Mouse (Mus musculus): ENCODE data around the gene Col4a3. TPM values are rescaled to one million over a fixed set of nuclear protein-coding genes. Genes with fewer than 3 reads are reported as not detected.

The Col4a3 gene
- polyA plus RNA-seq, 1 experiment, result 0.09 TPM

DNA sequence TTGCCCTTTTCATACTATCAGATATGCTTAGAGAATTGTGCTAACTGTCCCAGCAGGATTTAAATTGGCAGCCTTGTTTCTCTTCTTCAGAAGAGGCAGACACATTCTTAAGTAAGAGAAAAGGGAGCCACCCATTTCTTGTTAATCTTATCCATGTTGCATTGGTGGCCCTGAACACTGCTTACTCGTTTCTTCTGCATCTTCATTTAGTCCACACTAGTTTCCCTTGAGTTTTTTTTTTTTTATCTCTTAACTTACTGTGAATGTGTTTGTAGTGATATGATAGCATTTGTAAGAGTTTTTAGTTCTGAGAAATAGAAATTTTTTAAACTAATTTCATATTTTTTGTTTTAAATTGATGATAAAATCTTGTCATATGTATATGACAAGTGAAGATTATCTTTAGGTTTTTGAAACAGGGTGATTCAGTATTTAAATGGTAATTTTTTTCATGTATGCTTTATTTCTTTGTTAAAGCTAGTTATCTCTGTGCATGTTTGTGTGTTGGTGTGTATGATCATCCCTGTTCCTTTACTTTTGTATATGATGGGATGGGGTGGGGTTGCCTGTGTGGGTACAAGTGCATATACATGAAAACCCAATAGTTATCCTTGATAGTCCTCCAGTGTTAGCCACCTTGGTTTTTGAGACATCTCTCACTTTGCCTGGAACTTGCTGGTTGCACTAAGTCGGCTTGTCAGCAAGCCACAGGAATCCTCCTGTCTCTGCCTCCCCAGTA is 161.2 kb downstream of the Col4a3 start:
- Histone ChIP-seq H3K4me1 (ENCODE audit: control insufficient read depth, insufficient read depth, low read length) (no peaks in the 10 kb centered on the region), H3K27ac (ENCODE audit: insufficient read depth, low read length) (no peak overlapping the region), H3K4me3 (ENCODE audit: insufficient read depth, low read length) (no peak overlapping the region)
- no peak for TF ChIP-seq POLR2A (IDR thresholded peaks at IDR 0.05; ENCODE audit: low read depth, low read length)
- no peak for TF ChIP-seq CTCF (IDR thresholded peaks at IDR 0.05; ENCODE audit: borderline replicate concordance, insufficient read depth, low read length)

DNA sequence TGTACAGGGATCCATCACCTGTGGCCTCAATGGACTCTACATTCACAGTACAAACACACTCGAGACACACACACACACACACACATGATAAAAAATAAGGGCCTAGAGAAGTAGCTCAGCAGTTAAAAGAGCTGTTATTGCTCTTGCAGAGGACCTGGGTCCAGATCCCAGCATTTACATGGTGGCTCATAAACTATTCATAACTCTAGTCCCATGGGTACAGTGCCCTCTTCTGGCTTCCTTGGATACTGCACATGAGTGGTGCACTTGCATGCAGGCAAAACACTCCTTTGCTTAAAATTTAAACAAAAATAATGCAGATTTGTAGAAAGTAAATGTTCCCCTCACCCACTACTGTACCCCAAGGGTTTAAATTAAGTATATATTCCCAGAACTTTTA is 172.8 kb downstream of the Col4a3 start:
- H3K4me3 ChIP-seq (ENCODE audit: insufficient read depth, low read length), result no peak overlapping the region
- no peaks in the 10 kb centered on the region for H3K4me1 ChIP-seq (ENCODE audit: control insufficient read depth, insufficient read depth, low read length)
- no peak overlapping the region for H3K27ac ChIP-seq (ENCODE audit: insufficient read depth, low read length)
- TF ChIP-seq POLR2A (IDR thresholded peaks at IDR 0.05; ENCODE audit: low read depth, low read length) (no peak), CTCF (IDR thresholded peaks at IDR 0.05; ENCODE audit: borderline replicate concordance, insufficient read depth, low read length) (peak; percentile 14; the same call in 1 of the 2 replicates)

DNA sequence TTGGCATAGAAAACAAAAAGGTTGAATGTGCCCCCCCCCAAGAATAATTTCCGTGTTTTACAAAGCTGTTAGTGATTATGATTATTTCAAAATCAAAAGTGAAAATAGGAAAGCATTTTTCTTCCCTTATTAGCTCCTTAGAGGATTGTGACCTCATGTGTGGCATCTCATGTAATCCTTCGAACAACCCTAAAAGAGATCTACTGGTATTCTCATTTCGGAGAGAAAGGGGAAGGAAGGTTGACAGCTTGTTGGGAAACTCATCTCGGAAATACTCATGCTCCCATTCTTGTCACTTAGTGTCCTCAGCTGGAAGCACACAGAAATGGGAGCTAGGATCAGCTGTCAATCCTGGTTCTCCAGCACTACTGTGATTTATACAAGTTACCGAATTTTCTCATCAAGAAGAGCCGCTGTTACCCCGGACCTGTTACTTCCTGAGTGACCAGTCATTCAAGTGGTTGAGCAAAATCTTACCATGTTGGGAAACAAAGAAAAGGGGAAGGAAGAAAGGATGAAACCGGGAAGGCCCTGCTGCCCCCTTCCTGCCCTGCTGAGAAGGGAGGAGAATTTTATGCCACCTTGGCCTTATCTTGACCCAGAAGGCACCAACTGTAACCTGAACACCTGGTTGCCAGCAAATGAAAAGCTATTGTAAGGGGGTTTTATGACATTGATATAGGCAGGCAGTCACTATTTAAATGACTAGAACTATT is 174.9 kb downstream of the Col4a3 start:
- Histone ChIP-seq H3K4me3 (ENCODE audit: insufficient read depth, low read length) (no peak overlapping the region), H3K27ac (ENCODE audit: insufficient read depth, low read length) (no peak overlapping the region), H3K4me1 (ENCODE audit: control insufficient read depth, insufficient read depth, low read length) (no peaks in the 10 kb centered on the region)
- TF ChIP-seq CTCF (IDR thresholded peaks at IDR 0.05; ENCODE audit: borderline replicate concordance, insufficient read depth, low read length), result no peak
- TF ChIP-seq POLR2A (IDR thresholded peaks at IDR 0.05; ENCODE audit: low read depth, low read length), result no peak

DNA sequence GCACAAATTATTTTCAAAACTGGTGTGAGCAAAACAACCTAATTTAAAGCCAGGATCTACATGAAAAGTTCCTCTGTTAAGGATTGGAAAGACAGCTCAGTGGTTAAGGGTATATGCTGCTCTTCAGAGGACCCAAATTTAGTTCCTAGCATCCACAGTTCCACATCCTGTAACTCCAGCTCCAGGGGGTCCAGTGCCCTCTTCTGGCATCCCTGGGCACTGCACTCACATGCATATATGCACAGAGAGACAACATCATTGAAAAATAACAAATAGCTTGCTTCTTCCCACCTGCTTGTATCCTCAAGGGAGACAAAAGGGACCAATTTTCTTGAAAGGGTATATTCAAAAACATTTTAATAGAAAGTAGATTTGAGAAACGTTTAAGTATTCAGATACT is 175.6 kb downstream of the Col4a3 start:
- Histone ChIP-seq H3K4me3 (ENCODE audit: insufficient read depth, low read length) (no peak overlapping the region), H3K4me1 (ENCODE audit: control insufficient read depth, insufficient read depth, low read length) (no peaks in the 10 kb centered on the region), H3K27ac (ENCODE audit: insufficient read depth, low read length) (no peak overlapping the region)
- TF ChIP-seq CTCF (IDR thresholded peaks at IDR 0.05; ENCODE audit: borderline replicate concordance, insufficient read depth, low read length) (no peak), POLR2A (IDR thresholded peaks at IDR 0.05; ENCODE audit: low read depth, low read length) (no peak)

DNA sequence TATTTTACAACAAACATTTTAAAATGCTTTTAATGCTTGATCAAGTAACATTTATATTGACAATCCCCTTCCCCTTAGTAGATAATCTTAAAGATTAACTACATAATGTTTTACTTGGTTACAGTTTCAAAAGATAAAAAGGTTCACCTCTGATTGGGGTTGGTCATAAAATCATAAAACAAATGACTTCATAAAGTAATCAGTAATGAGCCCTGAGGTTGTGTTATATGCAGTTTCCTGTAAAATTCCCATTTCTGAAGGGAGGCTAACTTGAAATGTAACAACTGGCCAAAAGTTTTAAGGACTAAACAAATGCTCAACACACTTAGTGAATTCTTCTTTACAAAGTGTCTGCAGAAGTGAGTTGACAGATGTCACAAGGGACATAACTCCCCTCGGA is 179.5 kb downstream of the Col4a3 start:
- Histone ChIP-seq H3K4me3 (ENCODE audit: insufficient read depth, low read length) (no peak overlapping the region), H3K27ac (ENCODE audit: insufficient read depth, low read length) (no peak overlapping the region), H3K4me1 (ENCODE audit: control insufficient read depth, insufficient read depth, low read length) (no peaks in the 10 kb centered on the region)
- TF ChIP-seq CTCF (IDR thresholded peaks at IDR 0.05; ENCODE audit: borderline replicate concordance, insufficient read depth, low read length), result no peak
- TF ChIP-seq POLR2A (IDR thresholded peaks at IDR 0.05; ENCODE audit: low read depth, low read length), result no peak

DNA sequence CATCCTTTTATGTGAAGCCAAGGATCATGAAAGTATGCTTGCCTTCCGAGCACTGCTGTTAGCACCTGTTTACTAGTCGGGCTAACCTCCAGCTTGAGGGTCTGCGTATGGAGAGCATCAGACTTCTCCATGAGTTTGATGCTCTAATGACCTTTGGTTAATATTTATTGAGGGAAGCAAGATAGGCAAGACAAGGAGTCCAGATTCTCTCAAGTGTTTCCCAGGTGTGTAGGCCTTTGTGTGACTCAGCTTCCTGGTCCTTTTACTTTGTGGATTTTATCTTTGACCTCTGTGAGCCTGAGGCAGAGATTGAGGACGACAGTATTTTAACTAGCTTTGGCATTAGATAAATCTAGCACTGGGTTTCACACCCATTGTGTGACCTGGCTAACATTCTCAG is 179.9 kb downstream of the Col4a3 start:
- Histone ChIP-seq H3K4me3 (ENCODE audit: insufficient read depth, low read length) (no peak overlapping the region), H3K27ac (ENCODE audit: insufficient read depth, low read length) (no peak overlapping the region), H3K4me1 (ENCODE audit: control insufficient read depth, insufficient read depth, low read length) (no peaks in the 10 kb centered on the region)
- TF ChIP-seq POLR2A (IDR thresholded peaks at IDR 0.05; ENCODE audit: low read depth, low read length) (no peak), CTCF (IDR thresholded peaks at IDR 0.05; ENCODE audit: borderline replicate concordance, insufficient read depth, low read length) (no peak)

DNA sequence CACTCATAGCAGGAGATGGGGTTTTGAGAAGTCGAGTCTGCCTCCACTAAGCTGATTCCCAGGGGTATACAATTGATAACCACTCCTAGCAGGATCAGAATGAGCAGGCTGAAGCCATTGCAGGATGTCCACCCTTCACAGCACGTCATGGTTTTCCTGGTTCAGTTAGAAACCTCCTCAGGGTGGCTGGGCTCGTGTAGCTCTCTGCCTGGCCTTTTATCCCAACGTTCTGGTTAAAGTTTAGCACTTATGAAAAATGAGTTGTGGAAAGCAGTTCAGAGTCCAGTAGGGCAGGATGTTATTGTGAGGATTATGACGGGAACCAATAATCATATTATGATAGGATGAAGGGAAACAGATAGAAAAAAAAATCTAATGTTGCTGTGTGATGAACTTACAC is 181.5 kb downstream of the Col4a3 start, which contains the start of gene Tm4sf20:
Tm4sf20 (minus strand) TSS at position 193 of the 400 bp plus-strand sequence.
- Histone ChIP-seq H3K27ac (ENCODE audit: insufficient read depth, low read length) (no peak within 1 kb of the TSS), H3K4me3 (ENCODE audit: insufficient read depth, low read length) (no peak within 1 kb of the TSS), H3K4me1 (ENCODE audit: control insufficient read depth, insufficient read depth, low read length) (no peaks in the 10 kb centered on the region)
- TF ChIP-seq CTCF (IDR thresholded peaks at IDR 0.05; ENCODE audit: borderline replicate concordance, insufficient read depth, low read length), result no peak
- no peak for TF ChIP-seq POLR2A (IDR thresholded peaks at IDR 0.05; ENCODE audit: low read depth, low read length)

DNA sequence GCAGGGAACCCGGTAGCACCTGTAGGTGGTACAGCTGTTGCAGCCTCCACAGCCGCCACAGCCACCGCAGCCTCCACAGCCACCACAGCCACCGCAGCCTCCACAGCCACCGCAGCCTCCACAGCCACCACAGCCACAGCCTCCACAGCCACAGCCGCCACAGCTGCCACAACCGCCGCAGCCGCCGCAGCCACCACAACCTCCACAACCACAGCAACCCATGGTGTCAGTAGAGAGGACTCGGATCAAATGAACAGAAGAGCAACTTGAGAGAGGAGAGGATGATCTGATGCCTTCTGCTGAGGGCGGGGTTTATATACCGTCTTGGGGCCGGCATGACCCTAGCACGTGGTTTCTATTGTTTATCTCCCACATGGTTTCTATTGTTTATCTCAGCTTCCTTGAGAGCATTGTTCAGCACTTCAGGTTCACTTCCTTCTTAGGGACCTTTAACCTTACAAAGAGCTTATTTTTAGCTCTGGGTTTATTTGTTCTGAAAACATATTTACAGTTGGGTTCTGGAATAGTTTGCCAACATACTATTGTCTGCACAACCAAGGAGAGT is 184.4 kb downstream of the Col4a3 start, which contains the start of gene Gm47791:
Gm47791 (minus strand) TSS at position 222 of the 565 bp plus-strand sequence.
- no peak within 1 kb of the TSS for H3K4me3 ChIP-seq (ENCODE audit: insufficient read depth, low read length)
- H3K27ac ChIP-seq (ENCODE audit: insufficient read depth, low read length), result no peak within 1 kb of the TSS
- no peak for TF ChIP-seq CTCF (IDR thresholded peaks at IDR 0.05; ENCODE audit: borderline replicate concordance, insufficient read depth, low read length)
- no peaks in the 10 kb centered on the region for H3K4me1 ChIP-seq (ENCODE audit: control insufficient read depth, insufficient read depth, low read length)

Other genes with a start within 250 kb of the Col4a3 start
- 0.09 and 0.13 TPM in 2 replicates for gene Col4a4, start 72 bp upstream of the Col4a3 start, polyA plus RNA-seq (2011; ENCODE audit: insufficient read length, low read depth, missing spikeins)
- gene Mff, start 138.0 kb downstream of the Col4a3 start, polyA plus RNA-seq (2011; ENCODE audit: insufficient read length, low read depth, missing spikeins), result 131 and 150 TPM in 2 replicates
- gene Tm4sf20, start 181.5 kb downstream of the Col4a3 start, polyA plus RNA-seq (2011; ENCODE audit: insufficient read length, low read depth, missing spikeins), result not detected in 2 replicates
- gene Gm47791, start 184.3 kb downstream of the Col4a3 start, polyA plus RNA-seq (2011; ENCODE audit: insufficient read length, low read depth, missing spikeins), result not detected in 2 replicates

Data from embryonic fibroblast, embryonic 13.5 days (primary cell).